Mouse (Mus musculus) lung, embryonic 14.5 days (tissue): ENCODE measurements around the gene Nol4l. TPM values are rescaled to one million over a fixed set of nuclear protein-coding genes. Genes with fewer than 3 reads are reported as not detected.

Source experiments
- ATAC-seq: fragments of 200-750 bp; cut with Nextera tagmentation; 2 replicates; pipeline ENCODE4 v1.8.0; 2017; ENCODE audit warnings: mild to moderate bottlenecking, moderate TSS enrichment, moderate library complexity; ENCODE audit not compliant: insufficient read depth
- DNase-seq: peaks from one replicate; pipeline ENCODE4 v3.0.0-alpha.2; 2015
- H3K27ac ChIP-seq: fragments of 300-500 bp; sonication (generic); 2 replicates; pipeline ENCODE4 v1.5.1; 2014; ENCODE audit warnings: low read depth, mild to moderate bottlenecking, moderate library complexity
- H3K27me3 ChIP-seq: fragments of 300-500 bp; sonication (generic); 2 replicates; pipeline ENCODE4 v1.6.1; 2014; ENCODE audit warnings: low read length, control low read depth; ENCODE audit not compliant: insufficient read depth
- H3K36me3 ChIP-seq: fragments of 300-500 bp; sonication (generic); 2 replicates; pipeline ENCODE4 v1.6.1; 2014; ENCODE audit warnings: control low read depth; ENCODE audit not compliant: insufficient read depth
- H3K4me1 ChIP-seq: fragments of 300-500 bp; sonication (generic); 2 replicates; pipeline ENCODE4 v1.6.1; 2014; ENCODE audit warnings: antibody characterized with exemption, control low read depth; ENCODE audit not compliant: insufficient read depth
- H3K4me2 ChIP-seq: fragments of 300-500 bp; sonication (generic); 2 replicates; pipeline ENCODE4 v1.6.1; 2014; ENCODE audit warnings: mild to moderate bottlenecking
- H3K4me3 ChIP-seq: fragments of 300-500 bp; sonication (generic); 2 replicates; pipeline ENCODE4 v1.5.1; 2014; ENCODE audit warnings: low read depth, low read length
- H3K9ac ChIP-seq: fragments of 300-500 bp; sonication (generic); 2 replicates; pipeline ENCODE4 v1.6.1; 2014
- H3K9me3 ChIP-seq: fragments of 300-500 bp; sonication (generic); 2 replicates; pipeline ENCODE4 v1.6.1; 2016; ENCODE audit warnings: low read depth, low read length, control low read depth
- CTCF ChIP-seq: IDR thresholded peaks from 2 replicates; pipeline ENCODE4 v1.5.1; 2016; ENCODE audit warnings: antibody characterized with exemption, low read depth
- WGBS: fragments of 180-500 bp; shearing (Covaris S2); extraction: QIAGEN DNeasy Blood & Tissue Kit; methylation state at CpG from one replicate; pipeline ENCODE4 v1.1.7; 2014; 5-methylcytosine and 5-hydroxymethylcytosine counted together
- polyA plus RNA-seq: library from polyadenylated mRNA; unstranded; fragments of >200 nt; fragmentation: Nextera tagmentation; extraction: Ambion mirVana; gene quantifications from 2 replicates; pipeline ENCODE4 v1.2.1, GENCODE M21; 2014

Gene Nol4l
- polyA plus RNA-seq: 13.6 and 13.9 TPM in 2 replicates

GRCm38 (mm10) chr2:153529931-153530766, at the start of gene Nol4l:
Gene Nol4l, minus strand, starts transcription at chr2:153529971.
- DNase-seq (peak; percentile 39), ATAC-seq (no peak)
- Histone ChIP-seq H3K36me3 (no peaks in the 10 kb centered on the region), H3K4me1 (no peaks in the 10 kb centered on the region), H3K9me3 (no peaks in the 10 kb centered on the region), H3K4me3 (peak within 1 kb of the TSS; percentile 63), H3K9ac (peak within 1 kb of the TSS; percentile 64), H3K4me2 (peak within 1 kb of the TSS; percentile 100), H3K27ac (peak within 1 kb of the TSS; percentile 50; the same call in 1 of the 2 replicates), H3K27me3 (peaks cover 27% of the 10 kb centered on the region)
- WGBS: 1% methylated on average over 45 of the region's 86 CpGs
- no peak for TF ChIP-seq CTCF

DNA sequence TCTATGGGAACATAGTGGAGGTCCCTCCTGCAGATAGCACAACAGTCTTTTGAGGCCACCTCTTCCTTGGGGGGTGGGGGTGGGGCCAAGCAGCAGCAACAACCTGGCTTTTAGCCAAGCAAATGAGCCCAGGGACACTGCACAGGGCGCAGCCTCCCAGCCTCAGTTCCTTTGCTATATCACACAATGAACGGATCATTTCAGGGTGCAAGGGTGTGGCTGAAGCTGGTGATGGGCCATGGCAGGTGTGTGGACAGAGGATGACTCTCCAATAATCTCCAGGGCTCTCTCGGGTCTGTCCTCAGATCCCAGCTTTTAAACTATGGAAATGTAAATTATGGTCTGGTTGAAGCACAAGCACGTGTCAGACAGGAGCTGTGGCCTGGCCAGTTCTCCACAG, 47.4 kb upstream of the Nol4l start:
- 60% methylated on average over 4 of the region's 4 CpGs for WGBS
- ATAC-seq: no peak
- no peaks in the 10 kb centered on the region for H3K9me3 ChIP-seq
- no peak for TF ChIP-seq CTCF
- no peaks in the 10 kb centered on the region for H3K36me3 ChIP-seq
- no peaks in the 10 kb centered on the region for H3K4me1 ChIP-seq
- H3K4me2 ChIP-seq: no peak overlapping the region
- no peak overlapping the region for H3K9ac ChIP-seq
- H3K27ac ChIP-seq: no peak overlapping the region
- H3K4me3 ChIP-seq: no peak overlapping the region
- H3K27me3 ChIP-seq: no peaks in the 10 kb centered on the region
- DNase-seq: no peak

GRCm38 (mm10) chr2:153576150-153576549, 46.4 kb upstream of the Nol4l start:
- no peak overlapping the region for H3K4me2 ChIP-seq
- no peak overlapping the region for H3K9ac ChIP-seq
- 66% methylated on average over 3 of the region's 3 CpGs for WGBS
- H3K9me3 ChIP-seq: no peaks in the 10 kb centered on the region
- DNase-seq (no peak), ATAC-seq (no peak)
- no peaks in the 10 kb centered on the region for H3K36me3 ChIP-seq
- no peak overlapping the region for H3K27ac ChIP-seq
- no peak overlapping the region for H3K4me3 ChIP-seq
- no peaks in the 10 kb centered on the region for H3K4me1 ChIP-seq
- H3K27me3 ChIP-seq: no peaks in the 10 kb centered on the region
- no peak for TF ChIP-seq CTCF

DNA sequence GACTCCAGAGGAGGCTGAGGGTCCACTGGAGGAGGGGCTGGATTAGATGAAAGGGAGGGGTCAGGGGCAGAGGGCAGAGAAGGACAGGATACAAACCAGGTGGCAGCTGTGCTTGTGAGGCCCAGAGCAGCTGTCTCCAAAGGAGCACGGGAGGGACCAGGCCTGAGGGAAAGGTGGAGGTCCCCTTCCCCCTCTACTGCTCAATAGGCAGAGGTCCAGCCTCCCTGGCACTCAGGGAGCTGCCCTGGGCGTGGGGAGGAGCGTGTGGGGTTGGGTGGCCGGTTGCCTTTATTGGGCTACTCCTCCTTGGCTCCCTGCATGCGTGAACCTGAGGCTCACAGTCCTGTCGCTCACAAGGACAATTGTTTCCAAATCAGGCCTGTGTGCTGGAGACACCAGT, 45.8 kb upstream of the Nol4l start:
- Histone ChIP-seq H3K27ac (no peak overlapping the region), H3K4me1 (no peaks in the 10 kb centered on the region), H3K9me3 (no peaks in the 10 kb centered on the region), H3K27me3 (no peaks in the 10 kb centered on the region), H3K4me2 (no peak overlapping the region), H3K4me3 (no peak overlapping the region), H3K36me3 (no peaks in the 10 kb centered on the region), H3K9ac (no peak overlapping the region)
- WGBS: 48% methylated on average over 6 of the region's 6 CpGs
- TF ChIP-seq CTCF: no peak
- no peak for ATAC-seq
- DNase-seq: no peak

DNA sequence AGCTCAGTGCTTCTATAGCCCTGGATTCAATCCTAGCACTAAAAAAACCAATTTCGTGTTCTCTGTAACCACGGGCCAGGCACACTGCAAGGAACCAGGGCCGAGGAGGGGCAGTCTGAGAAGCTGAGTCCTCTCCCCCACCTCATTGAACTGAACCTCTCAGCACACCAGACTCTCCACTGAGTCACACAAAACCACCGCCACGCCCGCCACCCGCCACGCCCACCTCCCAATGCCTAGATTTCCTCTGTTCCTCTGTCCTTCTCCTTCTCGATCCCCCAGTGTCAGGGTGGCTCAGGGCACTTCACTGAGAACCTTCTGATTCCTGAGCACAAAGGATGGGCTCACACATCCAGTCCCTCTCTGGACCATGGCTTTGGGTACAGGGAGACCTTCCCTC, 43.3 kb upstream of the Nol4l start:
- H3K4me1 ChIP-seq: no peaks in the 10 kb centered on the region
- no peak overlapping the region for H3K4me2 ChIP-seq
- H3K9ac ChIP-seq: no peak overlapping the region
- no peaks in the 10 kb centered on the region for H3K36me3 ChIP-seq
- no peaks in the 10 kb centered on the region for H3K9me3 ChIP-seq
- no peak overlapping the region for H3K27ac ChIP-seq
- DNase-seq: no peak
- H3K4me3 ChIP-seq: no peak overlapping the region
- ATAC-seq: no peak
- 88% methylated on average over 9 of the region's 9 CpGs for WGBS
- no peaks in the 10 kb centered on the region for H3K27me3 ChIP-seq
- no peak for TF ChIP-seq CTCF

- no peaks in the 10 kb centered on the region for H3K9me3 ChIP-seq
- H3K4me3 ChIP-seq: no peak overlapping the region
- 83% methylated on average over 6 of the region's 6 CpGs for WGBS
- no peak for TF ChIP-seq CTCF
- no peak overlapping the region for H3K27ac ChIP-seq
- no peaks in the 10 kb centered on the region for H3K27me3 ChIP-seq
- no peak for DNase-seq
- no peak for ATAC-seq
- H3K4me1 ChIP-seq: no peaks in the 10 kb centered on the region
- no peak overlapping the region for H3K4me2 ChIP-seq
- no peak overlapping the region for H3K9ac ChIP-seq
- no peaks in the 10 kb centered on the region for H3K36me3 ChIP-seq
These were observed 38.8 kb upstream of the Nol4l start for GRCm38 (mm10) chr2:153568541-153568940.

DNA sequence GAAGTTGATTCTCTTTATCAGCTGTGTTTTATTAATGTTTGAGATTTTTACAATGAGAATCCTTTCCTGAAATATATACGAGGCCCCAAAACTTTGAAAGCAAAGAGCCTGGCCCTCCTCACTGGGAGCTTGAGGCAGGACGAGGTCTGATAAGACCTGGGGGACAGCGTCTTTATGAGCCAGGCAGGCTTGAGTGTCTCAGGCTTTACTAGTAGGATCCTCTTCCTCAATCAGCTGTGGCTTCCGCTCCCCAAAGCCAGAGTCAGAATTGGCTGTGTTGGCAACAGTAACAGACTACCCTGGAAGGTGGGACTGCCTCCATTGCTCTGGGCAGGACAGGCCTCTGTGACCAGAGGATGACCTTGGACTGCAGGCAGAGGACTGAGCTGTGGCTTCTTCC, 38.2 kb upstream of the Nol4l start:
- H3K4me1 ChIP-seq: no peaks in the 10 kb centered on the region
- no peaks in the 10 kb centered on the region for H3K36me3 ChIP-seq
- ATAC-seq: no peak
- no peak overlapping the region for H3K4me3 ChIP-seq
- 56% methylated on average over 4 of the region's 4 CpGs for WGBS
- no peak overlapping the region for H3K4me2 ChIP-seq
- TF ChIP-seq CTCF: no peak
- H3K27me3 ChIP-seq: no peaks in the 10 kb centered on the region
- no peaks in the 10 kb centered on the region for H3K9me3 ChIP-seq
- H3K27ac ChIP-seq: no peak overlapping the region
- DNase-seq: no peak
- H3K9ac ChIP-seq: no peak overlapping the region
